Mouse (Mus musculus): ENCODE measurements around the gene Atf5.
A peak's percentile ranks its signal among the peaks of the same experiment; 100 is the strongest.

The Atf5 gene

DNA sequence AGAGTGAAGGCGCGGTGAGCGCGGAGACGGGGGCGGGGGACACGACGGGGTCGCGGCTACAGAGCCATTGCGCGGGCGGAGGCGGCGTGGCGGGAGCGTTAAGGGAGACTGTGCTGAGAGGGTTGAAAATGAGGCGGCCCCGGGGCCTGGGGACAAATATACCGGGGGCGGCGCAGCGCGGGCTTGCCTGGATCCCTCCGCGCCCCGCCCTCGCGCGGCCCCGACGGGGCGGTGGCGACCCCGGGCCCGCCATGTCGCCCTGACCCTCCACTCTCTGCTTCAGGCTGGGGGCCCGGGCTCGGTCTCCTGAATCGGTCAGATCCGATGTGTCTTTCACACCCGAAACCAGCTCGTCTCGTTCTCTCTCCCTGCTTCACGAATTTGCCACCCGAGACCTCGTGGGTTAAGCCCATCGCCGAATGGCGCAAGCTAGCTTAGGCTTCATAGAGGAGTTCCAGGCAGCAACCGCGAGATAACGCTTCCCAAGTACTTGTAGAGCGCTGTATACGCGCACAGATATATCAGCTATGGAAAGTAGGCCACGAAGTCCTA lies at the start of gene Atf5:
Gene Atf5 (minus strand): TSS at position 189 of the 552 bp plus-strand sequence.
- DNase-seq: peak; percentile 52

- no peak for DNase-seq
Observed at GRCm38 (mm10) chr7:44864595-44865542, 48.4 kb upstream of the Atf5 start.

GRCm38 (mm10) chr7:44863982-44864494 lies 47.6 kb upstream of the Atf5 start:
- DNase-seq: no peak

GRCm38 (mm10) chr7:44863210-44863609 lies 46.8 kb upstream of the Atf5 start:
- no peak for DNase-seq

DNA sequence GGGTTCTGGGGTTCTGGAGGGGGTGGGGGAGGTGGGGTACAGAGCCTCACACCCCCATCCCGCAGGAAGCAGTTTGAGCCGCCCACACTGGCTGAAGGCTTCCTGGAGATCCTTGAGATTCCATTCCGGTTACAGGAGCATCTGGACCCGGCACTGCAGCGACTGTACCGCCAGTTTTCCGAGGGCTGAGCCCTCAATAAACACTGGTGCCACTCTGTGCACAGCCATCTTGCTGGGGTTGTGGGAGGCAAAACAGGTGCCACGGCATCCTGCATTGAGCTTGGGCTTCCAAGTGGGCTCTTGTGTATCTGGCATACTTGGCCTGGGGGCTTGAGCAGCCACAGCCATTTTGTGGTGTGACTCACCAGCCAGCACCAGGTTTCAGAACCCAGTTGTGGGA lies 46.0 kb upstream of the Atf5 start:
- DNase-seq: no peak

GRCm38 (mm10) chr7:44861429-44861816 lies 45.0 kb upstream of the Atf5 start:
- DNase-seq: no peak

DNA sequence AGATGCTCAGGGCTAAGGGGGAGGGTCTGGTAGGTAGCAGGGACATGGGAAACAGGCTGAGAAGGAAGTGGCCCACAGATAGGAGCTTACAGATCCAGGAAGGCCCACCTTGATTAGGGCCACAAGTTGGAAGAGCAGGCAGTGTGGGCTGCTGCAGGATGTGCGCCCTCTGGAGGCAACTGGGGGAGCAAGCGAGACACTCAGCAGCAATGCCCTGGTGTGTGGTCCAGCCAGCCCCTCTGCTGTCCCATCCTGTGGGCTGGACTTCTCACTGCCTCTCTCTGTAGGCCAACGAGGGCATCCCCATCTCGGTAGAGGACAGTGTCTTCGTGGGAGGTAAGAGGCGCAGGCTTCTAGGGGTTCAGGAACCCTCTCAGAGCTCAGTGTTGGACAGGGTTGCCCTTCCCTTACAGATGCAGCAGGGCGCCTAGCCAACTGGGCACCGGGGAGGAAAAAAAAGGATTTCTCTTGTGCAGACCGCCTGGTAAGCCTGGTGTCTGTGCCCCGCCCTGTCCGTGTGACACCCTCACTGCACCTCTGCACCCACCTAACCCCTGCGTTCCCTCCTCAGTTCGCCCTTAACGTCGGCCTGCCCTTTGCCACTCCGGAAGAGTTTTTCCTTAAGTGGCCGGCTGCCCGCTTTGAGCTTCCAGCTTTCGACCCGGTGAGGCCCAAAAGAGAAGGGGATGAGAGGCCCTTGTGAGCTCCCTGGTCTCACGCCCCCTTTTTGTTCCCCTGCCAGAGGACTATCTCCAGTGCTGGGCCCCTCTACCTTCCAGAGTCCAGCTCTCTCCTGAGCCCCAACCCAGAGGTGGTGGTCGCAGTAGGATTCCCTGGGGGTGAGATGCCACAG lies 44.3 kb upstream of the Atf5 start:
- peak; percentile 75 for DNase-seq

- DNase-seq: no peak
Observed at GRCm38 (mm10) chr7:44859896-44860295, 43.4 kb upstream of the Atf5 start.

- DNase-seq: peak; percentile 73
Observed at GRCm38 (mm10) chr7:44857905-44858304, 41.4 kb upstream of the Atf5 start.

- peak; percentile 92 for DNase-seq
Observed at GRCm38 (mm10) chr7:44857042-44857552, 40.6 kb upstream of the Atf5 start, which contains the start of gene Pnkp. Pnkp (plus strand) TSS chr7:44857139.

GRCm38 (mm10) chr7:44856265-44856916 lies 39.9 kb upstream of the Atf5 start:
- DNase-seq: no peak

DNA sequence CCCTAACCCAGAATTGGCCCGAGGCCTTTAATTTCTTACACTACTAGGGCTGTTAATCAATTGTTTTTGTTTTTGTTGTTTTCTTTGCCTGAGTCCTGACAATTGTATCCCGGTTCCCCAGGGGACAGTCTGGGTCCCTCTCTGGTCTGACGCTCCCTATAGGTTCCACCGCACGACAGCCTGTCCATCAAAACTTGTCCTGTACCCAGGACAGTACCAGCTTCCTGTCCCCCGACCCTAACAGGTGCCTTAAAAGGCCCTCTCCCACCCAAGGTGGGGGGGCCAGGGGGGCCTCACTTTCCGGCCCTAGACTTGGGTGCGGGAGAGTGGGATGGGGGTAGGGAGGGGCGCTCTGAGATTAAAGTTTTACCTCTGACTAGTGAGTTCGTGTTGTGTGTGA lies 38.6 kb upstream of the Atf5 start:
- no peak for DNase-seq

GRCm38 (mm10) chr7:44854356-44855031 lies 38.0 kb upstream of the Atf5 start:
- DNase-seq: peak; percentile 93

GRCm38 (mm10) chr7:44853596-44854355 lies 37.3 kb upstream of the Atf5 start:
- DNase-seq: no peak

DNA sequence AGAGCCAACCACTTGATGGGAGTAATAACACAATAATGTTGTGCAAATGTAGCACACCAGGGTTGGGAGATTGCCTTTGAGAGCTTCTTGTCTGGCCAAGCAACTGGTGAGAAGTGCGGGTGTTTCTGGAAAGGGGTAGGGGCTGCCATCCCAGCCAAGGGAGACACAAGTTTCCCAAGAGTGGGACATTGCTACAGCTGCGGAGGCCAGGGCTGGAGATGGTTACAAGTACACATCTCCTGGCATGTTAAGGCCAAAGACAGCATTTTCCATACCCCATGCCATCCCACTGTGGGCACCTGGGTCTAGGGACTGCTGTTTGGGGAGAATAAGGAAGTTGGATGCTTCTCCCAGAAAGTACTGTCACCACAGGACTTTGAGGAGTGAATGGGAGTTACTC lies 36.6 kb upstream of the Atf5 start:
- no peak for DNase-seq

DNA sequence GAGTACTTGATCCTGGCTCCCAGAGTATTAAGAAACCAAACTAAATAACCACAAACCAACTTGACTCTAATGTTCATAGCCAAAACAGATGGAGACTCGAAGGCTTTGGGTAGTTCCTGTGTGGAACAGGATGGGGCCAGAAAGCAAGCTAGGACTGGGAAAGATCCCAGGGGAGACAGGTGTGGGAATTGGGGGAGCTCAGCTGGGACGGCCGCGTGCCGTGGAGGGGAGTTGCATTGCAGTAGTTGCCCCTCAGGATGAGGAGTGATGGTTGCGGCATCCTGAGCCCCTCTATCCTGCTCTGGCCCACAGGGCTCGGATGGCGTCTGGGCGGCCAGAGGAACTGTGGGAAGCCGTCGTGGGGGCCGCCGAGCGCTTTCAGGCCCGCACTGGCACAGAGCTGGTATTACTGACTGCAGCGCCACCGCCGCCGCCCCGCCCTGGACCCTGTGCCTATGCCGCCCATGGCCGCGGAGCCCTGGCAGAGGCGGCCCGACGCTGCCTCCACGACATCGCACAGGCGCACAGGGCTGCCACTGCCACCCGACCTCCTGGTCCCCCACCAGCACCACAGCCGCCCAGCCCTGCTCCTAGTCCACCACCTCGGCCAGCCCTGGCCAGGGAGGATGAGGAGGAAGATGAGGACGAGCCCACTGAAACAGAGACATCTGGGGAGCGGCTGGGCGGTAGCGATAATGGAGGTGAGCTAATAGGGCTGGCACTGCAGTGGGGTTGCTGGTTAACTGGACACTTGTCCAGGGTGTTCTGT lies 36.0 kb upstream of the Atf5 start:
- DNase-seq: no peak

GRCm38 (mm10) chr7:44851625-44852234 lies 35.3 kb upstream of the Atf5 start:
- DNase-seq: no peak

- no peak for DNase-seq
Observed at GRCm38 (mm10) chr7:44850789-44851624, 34.5 kb upstream of the Atf5 start.

DNA sequence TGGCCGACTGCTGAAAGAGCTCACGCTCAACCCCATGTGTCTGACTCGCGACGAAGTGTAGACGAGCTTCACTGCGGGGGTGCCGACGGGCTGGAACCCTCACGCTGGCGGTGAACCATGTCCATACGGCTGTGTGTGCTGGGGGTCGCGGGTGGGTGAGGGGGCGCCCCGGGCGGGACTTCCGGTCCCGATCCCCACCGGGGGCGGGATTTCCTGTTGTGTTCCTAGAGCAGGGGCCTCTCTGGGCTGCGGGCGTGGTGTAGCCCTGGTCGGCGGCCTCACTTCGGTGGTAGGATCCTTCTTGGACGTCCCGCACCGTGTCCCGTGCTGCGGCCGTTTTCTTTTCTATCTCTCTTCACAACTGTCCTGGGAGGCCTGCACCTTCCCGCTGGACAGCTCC lies 33.7 kb upstream of the Atf5 start:
- DNase-seq: peak; percentile 80

Measured in lung, postnatal 36 days (tissue).